Mouse (Mus musculus) right cerebral cortex, adult 2 months (tissue): ENCODE measurements around the gene Acbd3.

Source experiments
- DNase-seq, 2 experiments: peaks; one replicate each; pipeline ENCODE4 v3.0.0; 2021 to 2022; ENCODE audit warnings: low spot score in 2 of 2

Acbd3 gene

DNA sequence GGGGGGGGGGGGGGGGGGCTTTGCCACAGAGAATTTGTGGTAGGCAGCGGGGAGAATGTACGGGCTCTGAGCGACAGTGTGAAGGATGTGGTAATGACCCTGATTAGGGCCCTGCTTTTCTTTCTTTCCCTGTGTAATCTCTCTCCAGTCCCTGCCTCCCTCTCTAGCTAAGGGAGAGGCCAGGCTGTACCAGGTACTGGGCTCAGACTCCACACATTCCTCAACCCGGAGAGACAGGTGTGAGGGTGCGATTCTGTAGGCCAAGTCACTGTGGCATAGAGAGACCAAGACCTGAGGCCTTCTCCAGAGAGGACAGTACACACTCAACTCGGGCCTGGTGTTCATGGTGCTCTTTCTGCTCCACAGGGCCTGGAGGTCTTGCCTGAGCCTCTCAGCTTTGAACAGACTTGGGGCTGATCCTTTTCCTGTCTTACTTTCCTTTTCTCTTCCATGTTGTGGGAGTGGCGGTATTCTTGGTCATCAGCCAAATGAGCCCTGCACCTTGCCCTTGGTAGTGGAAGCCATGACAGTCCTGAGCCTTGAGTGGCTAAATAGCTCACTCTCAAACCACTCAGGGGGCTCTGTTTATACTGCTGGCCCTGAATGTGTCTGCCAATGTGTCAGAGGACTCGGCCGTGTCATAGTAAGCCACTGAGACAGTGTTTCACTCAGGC, 57.2 kb downstream of the Acbd3 start:
- DNase-seq: no peak

DNA sequence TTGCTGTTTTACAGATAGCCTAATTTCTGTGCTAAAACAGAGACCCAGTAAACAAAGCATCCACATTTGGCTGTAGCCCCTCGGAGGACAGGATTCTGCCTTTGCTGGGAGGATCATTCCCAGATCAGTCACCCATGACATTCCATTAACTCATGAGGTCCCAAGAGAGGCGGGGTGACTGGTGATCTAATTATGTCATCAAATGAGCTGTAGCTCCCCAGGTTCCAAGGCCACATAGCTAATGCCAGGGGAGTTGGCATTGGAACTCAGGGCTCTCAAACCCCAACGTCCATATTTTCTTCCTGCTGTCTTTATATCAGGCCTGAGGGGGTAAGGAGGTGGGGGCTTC, 57.7 kb downstream of the Acbd3 start:
- no peak for DNase-seq

DNA sequence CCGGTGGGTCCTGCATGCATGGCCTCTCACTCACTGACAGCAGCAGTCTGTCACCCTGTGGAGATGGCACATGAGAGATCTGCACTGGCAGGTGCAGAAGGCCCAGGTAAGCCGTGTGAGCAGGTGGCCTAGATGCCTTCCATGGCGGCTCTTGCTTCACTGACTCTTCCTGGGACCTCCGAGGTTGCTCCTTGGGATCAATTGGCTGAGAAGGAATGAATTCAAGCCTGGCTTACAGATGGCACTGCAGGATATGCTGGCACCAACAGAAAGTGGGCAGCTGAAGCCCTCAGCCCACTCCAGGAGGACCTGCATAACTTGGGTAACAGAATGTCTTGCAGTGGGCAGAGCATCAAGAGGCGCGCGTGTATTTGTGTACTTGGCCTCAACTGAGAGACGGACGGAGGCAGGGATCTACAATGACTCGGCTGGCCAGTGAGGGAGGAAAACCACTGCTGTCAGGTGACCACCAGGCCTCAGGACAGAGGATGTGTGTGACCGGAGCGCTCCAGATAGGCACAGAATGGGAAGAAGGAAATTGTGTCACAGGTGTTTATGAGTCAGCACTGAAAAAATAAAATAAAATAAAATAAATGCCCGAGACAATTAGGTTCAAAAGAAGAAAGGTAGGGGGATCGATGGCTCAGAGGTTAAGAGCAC, 66.1 kb downstream of the Acbd3 start:
- DNase-seq: no peak

DNA sequence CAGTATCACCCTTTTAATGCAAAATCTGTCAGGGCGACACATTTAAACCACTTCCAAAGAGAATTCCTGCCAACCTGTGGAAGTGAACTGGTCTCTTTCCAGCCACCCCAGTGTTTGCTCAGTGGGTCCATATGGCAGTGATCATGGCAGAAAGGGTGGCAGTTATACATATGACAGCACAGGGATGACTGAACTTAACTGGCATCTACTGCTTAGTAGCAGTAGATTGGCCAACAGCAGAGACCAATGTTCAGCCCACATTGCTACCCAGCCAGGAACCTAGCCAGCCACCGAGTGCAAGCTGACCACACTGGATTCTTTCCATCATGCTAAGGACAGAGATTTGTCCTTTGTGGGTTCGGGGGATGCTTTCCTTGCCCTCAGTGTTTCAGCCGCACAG, 67.0 kb downstream of the Acbd3 start:
- DNase-seq: no peak

DNA sequence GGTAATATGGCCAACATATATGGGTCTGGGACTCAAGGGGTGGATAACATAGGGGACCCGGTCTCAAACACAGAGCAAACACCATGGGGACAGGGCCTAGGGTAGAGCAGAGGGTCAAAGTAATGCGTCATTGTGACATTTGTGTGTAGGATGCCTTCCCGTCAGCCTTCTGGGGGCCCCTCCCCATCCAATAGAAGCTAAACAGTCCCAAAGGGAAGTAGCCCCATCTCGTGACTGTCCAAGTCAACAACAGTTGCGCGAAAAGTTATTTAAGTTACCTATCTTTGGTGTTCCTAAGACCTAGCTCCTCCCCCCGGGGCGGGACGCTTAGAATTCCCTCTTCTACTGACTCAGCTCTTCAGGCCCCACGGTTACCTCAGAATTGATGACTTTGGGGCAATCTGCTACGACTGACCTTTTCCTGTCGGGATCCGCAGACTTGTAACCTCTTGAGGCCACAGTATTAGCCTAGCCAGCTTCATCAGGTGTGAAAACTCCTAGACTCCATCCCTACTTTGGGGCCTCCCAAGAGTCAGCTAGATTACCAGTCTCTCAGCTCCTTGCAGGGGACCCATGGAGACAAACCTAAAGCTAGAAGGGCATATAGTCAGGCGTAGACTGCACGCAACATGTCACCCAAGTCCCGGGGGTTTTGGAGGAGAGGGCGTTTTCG, 67.7 kb downstream of the Acbd3 start:
- DNase-seq: no peak

DNA sequence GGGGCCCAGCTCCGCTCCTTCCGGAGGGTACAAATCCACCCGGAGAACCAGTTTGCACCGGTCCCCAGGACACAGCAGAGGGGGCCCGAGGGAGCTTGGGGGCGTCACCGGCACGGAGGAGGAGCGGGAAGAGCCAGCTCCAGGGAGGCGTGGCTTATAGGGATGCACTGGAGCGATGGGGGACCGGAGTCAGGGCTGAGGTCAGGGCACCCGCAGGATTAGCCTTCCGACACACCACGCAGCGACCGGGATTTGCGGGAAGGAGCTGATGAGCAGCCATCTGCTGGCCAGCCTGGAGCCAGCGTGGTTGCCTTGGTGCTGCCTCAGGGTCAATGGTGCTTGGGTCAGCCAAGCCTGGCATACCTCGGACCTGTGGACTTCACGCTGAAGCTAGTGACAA, 68.3 kb downstream of the Acbd3 start:
- DNase-seq: no peak

DNA sequence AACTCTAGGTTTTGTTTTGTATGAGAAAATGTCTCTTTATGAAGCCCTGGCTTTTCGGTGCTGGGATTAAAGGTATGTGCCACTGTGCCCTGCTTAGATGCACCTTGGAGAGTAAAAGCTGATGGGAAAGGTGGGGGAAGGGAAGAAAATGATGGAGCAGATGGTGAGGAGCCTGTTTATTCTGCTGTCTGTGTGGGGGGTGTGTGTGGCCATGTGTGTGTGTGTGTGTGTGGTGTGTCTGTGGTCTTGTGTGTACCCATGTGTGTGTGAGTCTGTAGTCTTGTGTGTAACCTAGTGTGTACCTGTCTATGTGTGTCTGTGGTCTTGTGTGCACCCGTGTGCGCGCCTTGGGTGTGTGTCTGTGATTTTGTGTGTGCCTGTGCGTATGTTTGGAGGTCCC, 72.8 kb downstream of the Acbd3 start:
- no peak for DNase-seq

DNA sequence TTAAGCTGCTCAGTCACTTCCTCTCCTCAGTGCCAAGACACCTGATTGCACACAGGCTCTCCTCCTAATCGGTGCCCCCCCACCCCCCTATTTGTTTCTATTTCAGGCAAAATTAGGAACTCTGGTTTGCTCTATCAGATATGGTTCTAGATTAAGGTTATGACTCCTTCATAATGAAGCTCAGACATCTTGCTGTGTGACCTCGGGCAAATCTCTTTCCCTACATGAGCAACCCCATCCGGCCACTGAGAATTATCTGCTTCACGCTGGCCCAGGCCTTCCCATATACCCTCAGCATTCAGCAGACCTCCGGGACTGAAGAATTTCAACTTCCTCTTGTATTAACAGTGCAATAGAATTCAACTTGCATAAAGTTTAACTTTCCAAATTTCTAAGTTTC, 73.4 kb downstream of the Acbd3 start:
- DNase-seq: no peak

DNA sequence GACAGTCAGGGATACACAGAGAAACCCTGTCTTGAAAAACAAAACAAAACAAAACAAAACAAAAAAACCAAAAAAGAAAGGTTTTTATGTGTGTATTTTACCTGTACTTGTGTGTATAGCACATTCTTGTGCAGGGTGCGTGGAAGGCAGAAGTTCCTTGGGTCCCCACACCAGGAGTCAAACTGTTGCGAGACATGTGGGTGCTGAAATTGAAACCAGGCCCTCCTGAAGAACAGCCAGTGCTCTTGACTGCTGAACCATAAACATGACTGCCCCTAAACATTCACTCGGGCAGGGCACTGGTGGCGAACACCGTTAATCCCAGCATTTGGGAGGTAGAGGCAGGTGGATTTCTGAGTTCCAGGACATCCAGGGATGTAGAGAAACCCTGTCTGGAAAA, 74.2 kb downstream of the Acbd3 start:
- no peak for DNase-seq

DNA sequence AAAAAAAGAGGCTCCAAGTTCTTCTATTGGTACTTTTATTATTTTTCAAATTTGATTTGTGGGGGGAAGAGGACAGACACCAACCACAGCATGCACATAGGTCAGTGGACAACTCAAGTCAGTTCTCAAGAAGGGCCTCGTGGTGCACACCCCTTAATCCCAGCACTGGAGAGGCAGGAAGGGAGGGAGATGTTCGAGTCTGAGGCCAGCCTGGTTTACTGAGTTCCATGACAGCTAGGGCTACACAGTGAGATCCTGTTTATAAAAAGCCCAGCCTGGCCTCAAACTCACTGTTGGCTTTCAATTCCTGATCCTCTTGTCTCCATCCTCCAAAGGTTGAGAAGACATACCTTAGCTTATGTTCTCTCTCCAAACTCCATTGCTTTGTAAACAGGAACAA, 75.0 kb downstream of the Acbd3 start:
- no peak for DNase-seq

DNA sequence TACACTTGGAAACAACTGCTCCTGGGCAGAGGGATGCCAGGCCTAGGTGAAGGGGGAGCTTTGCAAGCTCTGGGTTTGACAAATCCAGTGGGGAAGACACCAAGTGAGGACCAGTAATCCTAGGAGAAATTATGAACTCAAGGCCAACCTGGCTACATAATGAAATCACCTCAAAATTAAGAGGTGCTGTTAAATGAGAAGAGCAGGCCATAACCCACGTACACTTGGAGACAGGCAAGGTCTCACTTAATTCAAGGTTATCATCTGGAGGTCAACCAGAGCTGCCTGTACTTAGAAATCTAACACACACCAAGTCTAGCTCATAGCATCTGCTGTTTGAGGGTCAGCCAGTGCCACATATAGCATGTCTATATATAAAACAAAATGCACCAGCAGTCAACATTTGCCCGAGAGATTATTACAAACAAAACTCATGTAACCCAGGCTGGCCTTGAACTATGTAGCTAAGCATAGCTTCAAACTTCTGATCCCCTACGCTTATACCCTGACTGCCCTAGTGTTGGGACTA, 75.7 kb downstream of the Acbd3 start:
- no peak for DNase-seq
